Mouse (Mus musculus): ENCODE data around the gene Atg14.

Atg14 gene

GRCm38 (mm10) chr14:47493592-47494361, 76.7 kb downstream of the Atg14 start:
- no peak for TF ChIP-seq GATA4 (IDR thresholded peaks at IDR 0.05; ENCODE audit: insufficient replicate concordance, low read length)
